Mouse (Mus musculus): ENCODE data around the gene Gm10318.

The Gm10318 gene

GRCm38 (mm10) chr10:77852559-77852958 lies at the start of gene Gm10318:
Gene Gm10318 (plus strand): TSS chr10:77852859.
- ATAC-seq (ENCODE audit: low TSS enrichment): no peak

DNA sequence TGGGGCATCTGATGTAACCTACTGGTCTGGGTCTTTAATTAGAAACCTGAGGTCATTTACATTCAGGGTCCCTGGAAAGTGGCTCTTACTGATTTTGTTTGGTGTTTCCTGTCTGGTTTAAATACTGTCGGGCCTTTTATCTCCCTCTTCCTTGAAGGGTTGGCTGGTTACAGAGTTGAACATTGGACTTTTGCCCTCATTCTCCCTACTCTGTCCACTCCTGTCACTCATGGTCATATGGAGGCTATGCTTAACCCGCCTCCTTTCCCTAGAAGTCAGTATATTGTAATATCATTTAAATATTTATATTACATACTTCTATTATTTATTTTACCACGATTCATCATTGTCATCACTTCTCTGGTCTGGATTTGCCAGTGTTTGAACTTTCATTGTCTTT lies 48.6 kb upstream of the Gm10318 start:
- no peak for ATAC-seq (ENCODE audit: low TSS enrichment)

GRCm38 (mm10) chr10:77811743-77812142 lies 40.9 kb upstream of the Gm10318 start, which contains the start of gene Gm9507:
Gene Gm9507 (minus strand): TSS chr10:77811843.
- no peak for ATAC-seq (ENCODE audit: low TSS enrichment)

- ATAC-seq (ENCODE audit: low TSS enrichment): no peak
Observed at GRCm38 (mm10) chr10:77814382-77814781, 38.3 kb upstream of the Gm10318 start, which contains the start of gene Gm2696. Gene Gm2696 (plus strand): TSS chr10:77814682.

- no peak for ATAC-seq (ENCODE audit: low TSS enrichment)
Observed at GRCm38 (mm10) chr10:77815514-77815913, 37.1 kb upstream of the Gm10318 start.

DNA sequence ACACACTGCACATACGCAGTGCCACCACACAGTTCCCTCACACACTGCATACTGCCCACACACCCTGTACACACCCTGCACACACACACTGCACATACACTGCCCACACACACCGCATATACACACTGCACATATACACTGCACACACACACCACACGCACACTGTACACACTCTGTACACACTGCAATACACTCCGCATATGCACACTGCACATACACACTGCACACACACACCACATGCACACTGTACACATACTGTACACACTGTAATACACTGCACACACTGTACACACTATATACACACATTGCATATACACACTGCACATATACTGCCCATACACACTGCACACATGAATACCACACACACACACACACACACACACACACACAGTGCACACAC lies 34.1 kb upstream of the Gm10318 start:
- no peak for ATAC-seq (ENCODE audit: low TSS enrichment)

- no peak for ATAC-seq (ENCODE audit: low TSS enrichment)
Observed at GRCm38 (mm10) chr10:77819203-77819602, 33.5 kb upstream of the Gm10318 start.

- ATAC-seq (ENCODE audit: low TSS enrichment): no peak
Observed at GRCm38 (mm10) chr10:77826951-77827350, 25.7 kb upstream of the Gm10318 start, which contains the start of gene Krtap10-4. Gene Krtap10-4 (minus strand): TSS chr10:77827095.

DNA sequence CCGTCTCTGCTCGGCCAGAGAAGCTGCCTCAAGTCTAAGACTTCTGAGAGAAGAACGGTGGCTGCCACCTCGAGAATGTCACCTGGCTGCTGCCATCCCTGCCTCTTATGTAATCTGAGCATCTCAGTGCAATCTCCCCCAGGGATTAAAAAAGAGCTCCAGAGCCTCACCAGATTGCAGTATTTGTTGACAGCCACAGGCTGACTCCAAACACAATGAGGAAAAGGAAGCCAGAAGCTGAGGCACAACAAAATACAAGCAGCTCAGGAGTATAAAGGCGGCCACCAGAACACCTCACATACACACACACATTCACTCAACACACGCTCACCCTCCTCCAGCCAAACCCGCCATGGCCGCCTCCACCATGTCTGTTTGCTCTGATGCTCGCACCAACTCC lies 17.0 kb upstream of the Gm10318 start, which contains the start of gene Krtap10-10:
Gene Krtap10-10, plus strand, starts transcription at position 301 of the 400 bp plus-strand sequence.
- ATAC-seq (ENCODE audit: low TSS enrichment): no peak

- no peak for ATAC-seq (ENCODE audit: low TSS enrichment)
Observed at GRCm38 (mm10) chr10:77839006-77839405, 13.7 kb upstream of the Gm10318 start.

DNA sequence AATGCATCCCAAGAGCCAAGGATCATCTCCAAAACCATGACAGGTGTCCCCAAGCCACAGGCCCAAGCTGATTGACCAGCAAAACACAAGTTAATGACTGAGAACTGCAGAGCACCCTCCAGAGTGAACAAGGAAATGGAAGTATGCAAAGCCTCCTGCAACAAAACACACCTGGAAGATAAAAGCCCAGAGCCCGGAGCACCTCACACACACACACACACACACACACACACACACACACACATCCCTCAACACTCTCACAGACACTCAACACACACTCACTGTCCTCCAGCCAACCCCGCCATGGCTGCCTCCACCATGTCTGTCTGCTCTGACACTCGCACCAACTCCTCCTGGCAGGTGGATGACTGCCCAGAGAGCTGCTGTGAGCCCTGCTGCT lies 6.2 kb upstream of the Gm10318 start, which contains the start of gene Gm36176:
Gene Gm36176, plus strand, starts transcription at position 301 of the 400 bp plus-strand sequence.
- ATAC-seq (ENCODE audit: low TSS enrichment): no peak

- ATAC-seq (ENCODE audit: low TSS enrichment): no peak
Observed at GRCm38 (mm10) chr10:77846961-77847360, 5.7 kb upstream of the Gm10318 start.

- ATAC-seq (ENCODE audit: low TSS enrichment): no peak
Observed at GRCm38 (mm10) chr10:77847538-77847937, 5.1 kb upstream of the Gm10318 start.

DNA sequence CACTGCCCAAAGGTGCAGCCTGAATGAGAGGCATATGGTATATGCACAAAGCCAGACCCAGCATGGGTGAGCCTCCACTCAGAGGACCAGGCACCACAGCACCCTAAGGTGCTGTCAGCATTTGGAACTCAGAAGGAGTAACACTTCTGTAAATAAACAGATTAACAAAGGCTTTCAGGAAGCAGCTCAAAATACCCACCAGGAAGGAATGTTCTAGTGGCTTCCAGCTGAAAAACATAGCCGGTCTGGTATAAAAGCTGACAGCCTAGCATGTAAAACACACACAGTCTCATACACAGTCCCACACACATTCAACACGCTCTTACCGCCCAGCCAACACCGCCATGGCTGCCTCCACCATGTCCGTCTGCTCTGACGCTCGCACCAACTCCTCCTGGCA lies 9.0 kb downstream of the Gm10318 start, which contains the start of gene Gm3285:
Gene Gm3285, plus strand, starts transcription at position 301 of the 400 bp plus-strand sequence.
- no peak for ATAC-seq (ENCODE audit: low TSS enrichment)

GRCm38 (mm10) chr10:77864067-77864761 lies 11.6 kb downstream of the Gm10318 start:
- no peak for ATAC-seq (ENCODE audit: low TSS enrichment)

DNA sequence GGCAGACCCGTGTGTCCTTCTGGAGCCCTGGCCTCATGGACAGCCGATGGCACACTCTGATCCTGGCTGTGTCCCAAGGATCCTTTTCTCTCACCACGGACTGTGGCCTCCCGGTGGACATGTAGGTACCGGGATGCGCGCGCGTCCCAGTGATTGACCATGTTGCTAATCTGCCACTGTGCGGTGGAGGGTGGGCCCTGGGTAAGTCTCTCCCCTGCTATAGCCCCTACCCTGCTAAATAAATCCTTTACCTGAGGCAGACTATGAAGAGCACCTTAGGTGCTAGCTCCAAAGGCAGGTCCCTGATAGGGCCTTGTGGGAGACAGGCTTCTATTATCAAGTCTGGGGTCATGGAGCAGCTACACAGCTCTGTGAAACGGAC lies 12.1 kb downstream of the Gm10318 start:
- ATAC-seq (ENCODE audit: low TSS enrichment): no peak

- no peak for ATAC-seq (ENCODE audit: low TSS enrichment)
Observed at GRCm38 (mm10) chr10:77867546-77867945, 14.9 kb downstream of the Gm10318 start.

DNA sequence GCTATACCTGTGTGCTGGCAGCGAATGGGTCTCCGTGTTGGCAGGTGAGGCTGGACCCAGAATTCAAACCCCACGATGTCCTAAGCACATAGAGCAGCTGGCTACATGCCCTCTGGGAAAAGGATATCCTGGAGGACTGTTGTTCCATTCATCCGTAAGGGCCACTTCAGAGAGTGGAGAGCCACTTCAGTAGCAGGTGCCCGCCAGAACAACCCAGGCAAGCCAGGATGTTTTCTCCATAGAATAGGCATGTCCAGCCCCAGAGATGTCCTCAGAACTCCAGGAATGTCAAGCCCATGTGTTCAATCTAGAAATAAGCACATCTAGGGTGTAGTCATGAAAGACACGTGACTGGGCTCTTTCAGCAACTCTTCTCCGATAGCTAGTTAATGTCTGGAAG lies 17.0 kb downstream of the Gm10318 start:
- no peak for ATAC-seq (ENCODE audit: low TSS enrichment)

DNA sequence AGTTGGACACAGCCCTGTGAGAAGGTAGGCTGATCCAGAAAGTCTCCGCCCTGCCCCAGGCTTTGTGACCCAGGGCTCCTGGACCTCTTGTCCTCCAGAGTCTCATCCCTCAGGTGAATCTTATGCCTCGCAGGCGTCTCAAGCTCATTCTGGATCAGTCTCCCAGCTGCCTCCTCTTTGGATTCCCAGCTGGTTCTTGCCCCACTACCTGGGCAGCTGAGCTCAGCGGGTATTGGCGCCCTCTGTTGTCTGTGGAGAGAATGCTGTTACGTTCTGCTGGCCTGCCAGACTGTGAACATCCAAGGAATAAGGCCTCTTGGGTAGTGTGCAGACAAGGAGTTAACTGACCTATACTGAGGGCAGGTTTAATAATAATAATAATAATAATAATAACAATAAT lies 26.3 kb downstream of the Gm10318 start:
- ATAC-seq (ENCODE audit: low TSS enrichment): peak; percentile 70; the same call in 1 of the 2 replicates

GRCm38 (mm10) chr10:77880305-77880704 lies 27.6 kb downstream of the Gm10318 start:
- ATAC-seq (ENCODE audit: low TSS enrichment): no peak

DNA sequence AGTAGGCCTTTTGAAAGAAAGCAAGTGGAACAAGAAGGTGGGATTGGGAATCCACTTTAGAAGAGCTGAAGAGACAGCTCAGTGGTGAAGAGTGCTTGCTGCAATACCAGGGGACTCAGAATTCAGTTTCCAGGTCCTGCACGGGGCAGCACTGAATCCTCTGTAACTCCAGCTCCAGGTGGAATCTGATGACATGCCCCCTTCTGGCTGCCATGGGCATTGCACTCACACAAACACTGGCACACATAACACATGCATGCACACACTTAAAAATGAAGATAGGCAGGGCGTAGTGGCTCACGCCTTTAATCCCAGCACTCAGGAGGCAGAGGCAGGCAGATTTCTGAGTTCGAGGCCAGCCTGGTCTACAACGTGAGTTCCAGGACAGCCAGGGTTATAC lies 29.9 kb downstream of the Gm10318 start:
- ATAC-seq (ENCODE audit: low TSS enrichment): no peak

DNA sequence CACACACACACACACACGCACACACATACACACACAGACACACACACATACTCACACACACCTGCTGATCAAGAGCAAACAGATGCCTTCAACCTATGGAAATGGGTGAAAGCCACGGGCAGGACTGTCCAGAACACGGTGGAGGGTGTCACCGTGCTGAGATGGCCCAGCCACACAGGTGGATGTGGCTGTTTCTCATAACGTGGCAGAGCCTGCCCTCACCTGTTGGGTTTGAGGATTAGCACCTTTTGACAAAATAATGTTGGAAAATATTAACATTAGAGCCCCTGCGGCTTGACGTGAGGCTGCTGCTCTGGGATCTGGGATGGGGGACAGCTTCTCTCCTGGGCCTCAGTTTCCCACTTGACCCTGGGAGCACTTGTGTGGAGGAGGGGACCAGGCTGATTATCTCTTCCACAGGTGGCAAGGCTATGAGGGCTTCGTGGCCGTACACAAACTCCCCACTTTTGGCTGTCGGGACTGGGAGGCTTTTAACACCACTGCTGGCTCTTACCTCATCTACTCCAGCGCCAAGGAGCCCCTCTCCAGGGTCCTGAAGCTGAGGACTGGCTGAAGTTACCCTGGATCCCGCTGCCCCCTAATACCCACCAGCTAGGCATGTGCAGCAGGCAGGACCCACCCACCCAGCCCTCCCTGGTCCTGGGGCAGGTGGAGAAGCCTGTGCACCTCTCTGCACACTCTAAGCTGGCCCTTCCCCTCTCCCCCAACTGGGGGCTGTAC lies 33.5 kb downstream of the Gm10318 start:
- ATAC-seq (ENCODE audit: low TSS enrichment): no peak
